Mouse (Mus musculus): ENCODE measurements at regions not wholly inside any gene's neighbourhood (a gene's known extent, or its start where the extent isn't known, plus 50 kb on each side); places are given as distances from the start of the nearest gene placed in this dataset.

DNA sequence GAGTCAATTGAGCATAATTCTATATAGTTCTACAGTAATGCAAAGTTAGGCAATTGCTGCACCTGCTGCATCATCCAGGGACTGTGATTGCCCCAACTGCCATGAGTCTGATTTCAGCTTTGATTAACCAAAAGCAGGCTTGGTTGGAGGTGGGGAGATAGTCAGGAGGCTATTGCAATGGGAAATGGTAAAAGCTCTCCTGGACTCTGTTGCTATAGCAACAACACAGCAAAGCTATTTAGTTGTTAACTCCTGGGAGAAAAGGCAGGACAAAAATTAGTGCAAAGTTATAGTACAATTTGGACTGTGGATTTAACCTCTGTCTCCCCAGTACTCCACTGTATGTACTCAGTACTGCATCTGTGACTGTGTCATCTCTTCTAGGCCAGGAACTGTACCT lies 51.7 kb upstream of the Rasgrf1 start:
- no peak for DNase-seq

DNA sequence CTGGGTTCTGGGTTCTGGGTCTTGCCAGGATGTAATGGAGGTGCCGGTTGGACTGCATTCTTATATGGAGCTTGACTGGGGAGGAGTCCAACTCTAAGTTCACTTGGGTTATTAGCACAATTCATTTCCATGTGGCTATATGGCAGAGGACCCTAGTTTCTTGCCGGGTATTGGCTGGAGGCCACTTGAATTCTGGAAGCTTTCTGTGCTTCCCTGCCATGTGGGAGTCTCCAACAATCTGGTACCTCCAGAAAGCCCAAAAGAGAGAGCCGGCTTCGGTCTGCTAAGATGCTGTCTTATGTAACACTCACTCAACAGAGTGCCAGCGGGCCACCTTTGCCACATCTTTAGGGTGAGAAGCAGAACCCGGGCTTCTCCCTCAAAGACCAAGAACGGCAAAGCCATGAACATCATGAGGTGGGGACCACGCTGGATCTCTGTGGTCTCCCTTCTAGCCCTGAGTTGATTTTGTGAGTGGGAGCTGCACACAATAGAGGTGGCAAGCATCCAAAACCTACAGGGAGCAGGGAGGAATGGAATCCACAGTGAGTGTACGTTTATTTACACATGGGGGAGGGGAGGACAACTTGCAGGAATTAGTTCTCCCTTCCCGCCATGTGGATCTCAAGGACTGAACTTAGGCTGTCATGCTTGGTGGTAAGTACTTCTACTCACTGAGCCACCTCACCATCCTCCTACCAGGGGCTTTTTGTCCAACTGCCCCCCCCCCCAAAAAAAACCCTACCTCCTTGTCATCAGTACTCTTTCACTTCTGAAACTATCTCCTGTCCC lies 59.0 kb upstream of the Rasgrf1 start:
- DNase-seq = peak; percentile 84

DNA sequence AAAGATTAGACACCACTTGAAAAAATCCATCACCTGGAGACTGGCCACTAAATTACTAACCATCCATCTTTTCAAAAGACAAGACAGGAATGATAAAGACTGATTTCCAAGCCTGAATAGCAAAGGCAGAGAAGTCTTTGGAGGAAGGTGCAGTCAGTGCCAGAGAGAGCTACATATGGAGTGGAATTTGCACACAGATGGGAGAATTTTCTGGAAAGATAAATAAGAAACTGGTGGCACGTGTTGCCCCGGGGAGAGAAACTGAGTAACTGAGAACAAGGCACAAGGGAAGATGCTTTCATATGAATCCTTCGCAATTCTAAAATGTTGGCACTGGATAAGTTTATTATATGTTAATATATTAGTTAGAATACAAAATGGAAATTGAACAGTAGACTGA lies 59.8 kb upstream of the Rasgrf1 start:
- no peak for DNase-seq

DNA sequence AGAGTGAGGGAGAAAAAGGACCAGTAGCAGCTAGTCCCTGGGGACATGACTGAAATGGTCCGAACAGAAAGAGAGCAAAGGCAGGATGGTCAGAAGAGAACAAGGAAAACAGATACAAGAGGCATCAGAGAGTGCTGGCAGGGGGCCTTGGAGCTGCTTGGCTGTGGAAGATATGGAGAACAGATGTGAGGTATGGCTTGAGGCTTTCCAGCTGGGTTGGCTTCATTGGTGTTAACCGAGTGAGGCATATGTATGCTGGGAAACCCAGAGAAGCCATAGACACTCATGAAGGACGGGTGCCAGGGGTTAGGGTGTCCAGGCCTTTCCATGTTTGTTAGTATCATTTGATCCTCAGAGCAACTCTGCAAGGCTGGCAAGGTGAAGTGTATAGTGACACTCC lies 61.1 kb upstream of the Rasgrf1 start:
- DNase-seq = no peak

DNA sequence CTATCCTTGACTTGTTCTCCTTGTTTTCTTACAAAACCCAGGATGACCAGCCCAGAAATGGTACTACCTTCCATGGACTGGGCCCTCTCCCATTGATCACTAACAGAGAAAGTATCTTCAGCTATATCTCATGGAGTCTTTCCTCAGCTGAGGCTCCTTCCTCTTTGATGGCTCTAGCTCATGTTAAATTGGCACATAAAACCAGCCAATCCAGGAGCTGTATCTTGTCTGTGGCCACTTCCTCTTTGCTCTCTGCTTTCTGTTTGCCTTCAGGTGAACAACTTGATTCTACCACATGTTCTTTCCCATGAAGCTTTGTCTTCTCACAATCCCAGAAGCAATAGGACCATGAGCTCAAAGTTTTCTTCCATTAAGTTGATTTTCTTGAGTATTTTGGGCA lies 62.7 kb upstream of the Rasgrf1 start:
- no peak for DNase-seq

DNA sequence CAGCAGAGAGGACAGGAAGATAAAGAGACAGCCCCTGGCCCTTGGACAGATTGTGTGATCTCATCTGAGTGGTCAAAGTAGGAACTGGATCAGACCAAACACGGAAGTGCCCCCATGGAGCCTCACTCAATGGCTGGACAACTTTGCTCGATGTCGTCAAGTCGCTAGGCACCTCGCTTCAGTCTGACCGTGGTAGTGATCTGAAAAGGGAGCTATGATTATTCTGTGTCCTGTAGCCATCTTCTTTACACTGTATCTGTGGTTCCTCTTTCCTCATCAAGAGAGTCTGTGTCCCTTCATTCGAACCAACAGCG lies 67.0 kb upstream of the Rasgrf1 start:
- DNase-seq = no peak

DNA sequence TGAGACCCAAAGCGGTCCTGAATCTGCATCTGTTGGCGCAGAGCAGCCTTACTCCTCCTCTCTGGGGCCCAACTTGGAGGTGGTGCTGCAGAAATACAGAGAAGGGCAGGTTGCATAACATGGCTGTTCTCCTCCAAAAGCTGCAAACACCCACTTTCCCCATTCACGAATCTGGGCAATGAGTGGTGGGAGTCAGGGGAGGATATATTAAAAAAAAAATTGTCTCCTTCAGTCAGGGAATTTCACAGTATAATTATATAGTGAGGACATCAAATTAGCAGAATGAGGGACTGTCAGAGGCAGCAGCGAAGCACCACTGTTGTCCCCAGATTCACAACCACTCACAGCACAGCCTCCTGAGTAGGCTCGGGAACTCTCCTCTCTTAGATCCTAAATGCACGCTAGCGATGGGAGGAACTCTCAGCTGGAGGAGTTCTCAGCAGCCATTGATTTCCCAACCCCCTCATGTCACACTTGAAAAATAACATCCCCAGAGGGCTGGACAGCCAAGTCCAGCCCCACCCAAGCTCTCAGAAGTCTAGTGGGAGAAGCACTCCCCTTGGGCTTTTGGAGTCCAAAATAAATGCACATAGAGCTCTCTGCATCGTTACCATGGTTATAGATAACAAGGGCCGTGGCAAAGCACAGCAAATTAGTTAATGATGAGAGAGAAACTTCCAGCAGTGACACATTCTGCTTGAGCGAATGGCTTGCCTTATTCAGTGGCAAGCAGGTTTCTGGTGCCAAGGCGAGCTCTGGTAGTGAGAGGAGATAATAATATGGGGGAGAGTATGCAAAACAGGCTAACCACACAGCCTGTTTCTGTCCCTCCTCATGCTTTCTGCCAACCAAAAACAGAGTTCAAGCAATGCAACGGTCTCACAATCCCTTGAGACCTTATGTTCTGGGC lies 67.6 kb upstream of the Rasgrf1 start:
- DNase-seq = no peak

DNA sequence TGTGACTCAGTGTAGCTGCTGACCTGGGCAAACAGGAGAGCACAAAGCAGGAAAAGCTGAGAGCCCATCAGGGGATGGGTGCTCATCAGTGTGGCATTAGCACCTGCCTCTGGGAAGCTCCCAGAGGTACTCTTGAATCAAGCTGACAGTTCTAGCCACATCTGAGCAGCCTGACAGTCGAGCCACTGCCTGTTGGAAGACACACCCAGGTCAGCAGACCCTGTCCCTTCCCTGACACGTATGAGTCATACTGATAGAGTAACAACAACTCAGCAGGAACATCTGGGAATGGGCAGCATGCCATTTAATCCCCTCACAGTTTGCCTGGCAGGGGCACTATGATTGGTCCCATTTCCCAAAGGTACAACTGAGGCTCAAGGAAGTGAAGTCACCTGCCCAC lies 68.3 kb upstream of the Rasgrf1 start:
- DNase-seq = no peak

DNA sequence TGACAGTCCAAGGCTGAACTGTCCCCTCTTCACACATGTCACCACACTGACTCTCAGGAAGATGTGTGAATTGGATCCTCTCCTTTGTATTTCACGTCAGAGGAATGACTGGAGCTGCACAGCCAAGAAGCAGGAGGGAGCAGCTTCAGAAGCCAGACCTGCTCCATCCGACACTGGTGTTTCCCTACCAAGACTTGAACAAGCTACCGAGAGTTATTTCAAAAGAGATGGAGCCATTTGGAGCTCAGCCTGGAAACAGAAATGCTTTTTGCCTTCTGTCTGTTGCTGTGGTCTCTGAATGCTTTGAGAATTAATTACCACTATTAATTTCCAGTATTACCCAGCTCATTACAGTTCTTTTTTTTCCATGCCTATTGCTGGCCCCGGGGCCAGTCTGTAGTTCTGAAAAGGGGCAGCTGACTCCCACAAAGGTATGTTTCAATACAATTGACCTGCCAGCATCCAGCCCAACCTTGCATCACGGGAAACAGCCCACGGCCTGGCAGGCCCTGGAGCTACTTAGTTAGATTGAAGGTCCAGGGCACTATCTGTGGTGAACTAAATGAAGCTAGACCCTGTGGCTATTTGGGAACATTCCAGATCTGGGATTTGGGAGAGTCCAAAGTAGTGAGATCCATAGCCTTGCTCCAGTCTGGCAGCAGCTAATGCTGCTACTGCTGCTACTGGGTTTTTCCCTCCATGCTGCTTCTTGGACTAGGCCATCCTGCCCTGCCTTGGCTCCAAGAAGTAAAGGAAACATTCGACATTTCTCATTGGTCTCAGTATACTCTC lies 73.1 kb upstream of the Rasgrf1 start:
- DNase-seq = no peak

DNA sequence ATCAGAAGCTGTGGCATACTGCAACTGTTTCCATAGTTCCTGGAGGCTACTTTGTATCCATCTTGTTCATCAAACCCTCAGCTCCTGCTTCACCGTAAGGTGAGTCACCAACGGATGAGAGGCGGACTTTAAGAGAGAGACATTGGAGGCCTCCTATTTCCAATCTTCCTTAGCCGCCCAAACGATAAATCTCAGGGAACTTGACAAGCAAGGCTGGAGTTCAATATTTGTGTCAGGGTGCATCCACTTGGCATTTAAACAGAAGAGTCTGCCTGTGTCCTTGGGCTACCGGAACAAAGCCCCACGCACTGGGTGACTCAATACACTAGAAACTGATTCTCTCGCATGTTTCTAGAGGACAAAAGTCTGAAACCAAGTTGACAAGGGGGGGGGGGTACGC lies 76.1 kb upstream of the Rasgrf1 start:
- no peak for DNase-seq

DNA sequence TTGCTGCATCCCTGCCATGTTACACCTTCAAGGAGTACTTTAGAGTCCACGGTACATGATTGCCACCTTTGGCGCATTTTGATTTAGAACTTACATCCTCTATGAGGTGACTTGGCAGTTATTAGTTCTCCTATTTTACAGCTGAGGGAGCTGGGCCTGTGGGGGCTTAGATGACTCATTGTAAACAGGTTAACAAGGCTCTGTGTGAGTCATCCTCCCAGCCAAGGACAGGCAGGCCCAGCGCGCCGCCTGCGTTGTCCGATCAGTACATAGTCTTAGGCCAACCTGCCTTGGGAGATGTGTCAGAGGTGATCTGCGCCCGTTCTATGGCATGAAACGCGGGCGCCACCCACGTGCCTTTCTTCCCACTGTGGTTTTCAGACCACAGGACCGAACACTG lies 77.9 kb upstream of the Rasgrf1 start:
- no peak for DNase-seq

DNA sequence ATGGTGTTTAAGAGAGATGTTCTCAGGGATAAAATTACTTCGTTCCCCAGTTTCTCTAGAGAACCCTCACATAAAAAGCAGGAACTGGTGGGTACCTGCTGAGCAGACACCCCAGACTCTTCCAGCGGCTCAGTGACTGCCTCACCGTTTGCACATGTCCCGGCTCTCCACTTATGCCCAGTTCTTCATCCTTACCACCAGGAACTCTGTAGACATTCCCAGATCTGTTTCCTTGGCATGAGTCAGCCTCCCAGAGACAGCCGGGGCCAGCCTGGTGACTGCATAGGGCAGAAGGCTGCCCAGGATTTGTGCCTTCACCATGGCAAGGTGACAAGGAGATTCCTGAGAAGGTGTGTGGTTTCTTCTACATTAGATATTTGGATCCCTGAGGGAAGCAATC lies 81.6 kb upstream of the Rasgrf1 start:
- no peak for DNase-seq

DNA sequence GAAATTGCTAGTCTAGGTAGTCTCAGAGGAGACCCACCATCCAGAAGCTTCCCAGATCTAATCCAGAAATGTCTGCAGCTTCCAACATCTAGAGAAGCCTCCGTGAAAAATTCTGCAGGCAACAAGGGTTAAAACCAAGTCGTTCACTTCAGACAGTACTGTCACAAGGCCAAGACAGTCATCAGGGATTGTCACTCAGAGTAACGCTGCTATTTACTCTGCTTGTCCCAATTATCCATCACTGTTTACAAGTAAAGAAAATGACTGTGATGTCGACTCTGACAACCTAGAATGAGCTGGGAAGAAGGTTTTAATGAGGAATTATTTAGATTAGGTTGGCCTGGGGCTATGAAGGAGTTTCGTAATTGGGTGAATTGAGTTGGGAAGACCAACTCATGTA lies 82.1 kb upstream of the Rasgrf1 start:
- DNase-seq = no peak

DNA sequence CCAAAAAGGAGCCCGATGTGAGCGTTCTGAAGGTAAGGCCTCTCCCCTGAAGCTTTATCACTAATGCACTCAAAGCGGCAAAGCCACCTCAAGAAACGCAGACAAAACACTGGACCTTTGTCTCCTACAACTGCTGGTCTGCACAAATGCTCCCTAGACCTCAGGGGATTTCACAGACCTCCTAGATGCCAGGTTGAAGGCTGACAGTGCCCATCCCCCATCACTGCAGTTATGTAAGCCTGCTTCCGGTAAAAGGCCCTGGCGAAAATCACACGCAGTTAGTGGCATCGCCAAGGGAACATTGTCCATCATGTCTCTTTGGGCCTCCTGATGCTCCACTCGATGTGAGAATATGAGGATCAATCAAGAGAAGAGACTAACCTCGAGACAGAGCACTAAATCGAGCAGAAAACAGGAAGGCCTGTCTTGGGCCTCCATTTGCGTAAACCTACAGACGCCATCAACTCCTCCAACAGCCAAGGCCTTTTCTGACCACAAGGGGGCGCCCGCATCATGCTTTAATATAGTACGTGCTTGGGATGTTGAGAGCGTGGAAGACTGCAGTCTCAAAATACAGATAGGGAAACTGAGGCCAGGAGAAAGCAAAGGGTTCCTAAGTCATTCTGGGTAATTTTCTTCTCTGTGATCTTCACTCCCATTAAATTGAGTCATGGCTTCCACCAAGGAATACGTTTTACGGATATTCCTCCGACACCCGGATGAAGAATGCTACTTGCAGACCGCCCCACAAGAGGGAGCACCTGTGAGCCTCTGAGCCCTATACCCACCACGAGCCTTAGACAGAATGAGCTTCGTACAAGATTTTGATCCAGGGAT lies 82.8 kb upstream of the Rasgrf1 start:
- peak; percentile 94 for DNase-seq

DNA sequence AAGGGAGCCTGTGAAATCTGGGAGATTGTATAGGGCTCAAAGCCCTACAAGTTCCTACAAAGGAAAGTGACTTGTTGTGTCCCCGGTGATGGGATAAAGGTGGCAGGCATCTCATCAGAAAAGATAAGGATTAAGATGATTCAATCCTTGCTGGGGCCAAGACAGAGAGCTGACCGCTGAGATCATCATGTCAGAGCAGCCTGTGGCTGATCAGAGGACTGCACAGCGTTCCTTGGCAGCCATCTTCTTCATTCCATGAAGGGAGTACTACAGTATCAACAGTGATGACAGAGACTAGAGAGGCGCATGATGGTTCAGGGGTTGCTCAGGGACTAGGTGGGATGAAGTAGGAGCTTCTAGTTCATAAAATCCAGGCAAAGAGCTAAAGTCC lies 83.6 kb upstream of the Ankrd34c start:
- DNase-seq = no peak

DNA sequence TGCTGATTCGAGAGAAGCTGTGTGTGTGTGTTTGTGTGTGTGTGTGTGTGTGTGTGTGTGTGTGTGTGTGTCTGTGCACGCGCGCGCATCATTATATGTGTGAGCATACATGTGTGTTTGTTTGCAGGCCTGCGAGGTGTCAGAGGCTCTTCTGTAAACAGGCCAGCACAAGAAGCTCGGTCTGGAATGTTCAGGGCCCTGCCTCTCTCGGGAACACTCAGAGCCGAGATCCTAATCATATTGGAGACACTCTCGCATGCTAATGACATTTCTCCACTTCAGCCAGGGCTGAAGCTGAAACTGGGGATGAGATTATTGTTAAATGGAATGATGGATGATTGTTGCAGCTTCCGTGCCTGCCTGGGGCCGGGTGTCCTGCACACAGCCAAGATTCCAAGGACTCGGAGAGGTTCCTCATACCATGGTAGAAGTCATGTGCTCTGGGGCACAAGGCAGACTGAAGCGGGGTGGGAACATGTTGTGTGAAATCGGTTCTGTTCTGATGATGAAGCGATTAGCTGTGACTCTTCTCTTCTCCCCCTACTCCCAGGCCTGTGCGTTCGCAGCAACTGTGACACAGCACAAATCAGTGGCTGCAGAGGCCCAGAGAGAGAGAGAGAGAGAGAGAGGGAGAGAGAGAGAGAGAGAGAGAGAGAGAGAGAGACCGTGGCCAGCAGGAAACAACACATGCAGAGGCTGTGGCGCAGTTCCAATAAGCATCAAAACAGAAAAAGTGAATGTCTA lies 83.0 kb upstream of the Ankrd34c start:
- no peak for DNase-seq

DNA sequence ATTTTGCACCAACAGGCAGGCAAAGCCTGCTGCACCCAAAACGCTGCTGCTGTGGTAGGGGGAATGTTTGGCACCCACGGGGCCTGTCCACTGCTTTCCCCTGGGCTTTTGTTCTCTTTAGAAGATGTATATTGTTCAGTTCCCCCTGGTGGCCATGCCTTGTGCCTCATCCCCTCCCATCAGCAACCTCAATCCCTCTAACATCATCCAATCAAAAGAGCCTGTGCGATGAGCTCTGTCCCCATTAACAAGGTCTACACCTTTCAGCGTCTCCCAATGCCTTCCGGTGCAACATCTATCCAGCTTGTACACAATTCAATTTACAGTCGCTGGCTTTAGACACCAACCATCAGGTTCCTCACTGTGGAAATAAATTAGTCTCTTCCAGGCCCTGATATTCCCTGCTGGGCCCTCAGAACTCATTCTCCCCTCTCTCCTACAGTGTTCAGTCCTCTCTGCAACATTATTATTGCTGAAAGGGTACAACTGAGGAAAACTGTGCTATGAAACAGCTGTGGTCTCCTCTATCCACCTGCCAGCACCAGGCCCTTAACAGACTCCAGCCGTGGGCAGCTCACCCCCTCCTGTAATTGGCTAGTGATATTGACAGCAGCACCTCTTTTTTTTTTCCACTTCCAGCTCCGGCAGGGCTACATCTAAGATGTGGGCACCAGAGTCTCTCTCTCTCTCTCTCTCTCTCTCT lies 75.5 kb upstream of the Ankrd34c start:
- no peak for DNase-seq

DNA sequence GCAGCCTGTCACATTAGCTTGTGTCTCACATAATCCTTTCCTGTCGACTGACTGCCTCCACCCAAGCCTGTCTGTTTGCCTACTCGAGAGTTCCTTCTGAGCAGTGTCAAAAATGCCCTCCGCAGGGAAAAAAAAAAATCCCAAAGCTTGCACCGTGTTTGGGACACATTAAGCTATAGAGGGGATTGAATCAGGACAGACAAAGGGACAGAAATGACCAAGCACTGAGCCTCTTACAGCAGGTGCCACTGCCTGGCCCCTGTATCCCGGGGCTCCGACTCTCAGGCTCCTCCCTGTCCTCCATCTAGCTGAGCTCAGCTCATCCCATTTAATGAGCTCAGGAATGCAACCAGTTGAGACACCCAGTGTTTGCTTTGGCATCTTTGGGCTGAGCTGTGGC lies 69.1 kb upstream of the Ankrd34c start:
- DNase-seq = no peak

DNA sequence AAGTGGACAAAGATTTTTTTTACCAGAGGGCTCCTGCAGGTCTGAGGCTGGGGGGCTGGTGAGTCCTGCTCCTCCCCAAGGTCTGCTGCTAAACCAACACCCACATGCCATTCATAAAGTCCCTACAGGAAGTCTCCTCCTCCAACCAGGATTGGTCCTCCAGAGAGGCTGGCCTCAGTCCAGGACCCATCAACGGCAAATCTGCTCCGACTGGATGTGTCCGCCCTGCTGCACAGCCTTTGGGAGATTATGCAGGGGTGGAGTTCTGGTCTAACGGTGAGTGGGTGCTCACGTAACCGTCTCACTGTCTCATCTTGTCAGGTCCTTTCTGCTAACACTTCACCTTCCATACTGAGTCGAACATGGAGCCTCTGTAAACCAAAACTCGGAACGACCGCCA lies 64.4 kb upstream of the Ankrd34c start:
- DNase-seq = no peak

DNA sequence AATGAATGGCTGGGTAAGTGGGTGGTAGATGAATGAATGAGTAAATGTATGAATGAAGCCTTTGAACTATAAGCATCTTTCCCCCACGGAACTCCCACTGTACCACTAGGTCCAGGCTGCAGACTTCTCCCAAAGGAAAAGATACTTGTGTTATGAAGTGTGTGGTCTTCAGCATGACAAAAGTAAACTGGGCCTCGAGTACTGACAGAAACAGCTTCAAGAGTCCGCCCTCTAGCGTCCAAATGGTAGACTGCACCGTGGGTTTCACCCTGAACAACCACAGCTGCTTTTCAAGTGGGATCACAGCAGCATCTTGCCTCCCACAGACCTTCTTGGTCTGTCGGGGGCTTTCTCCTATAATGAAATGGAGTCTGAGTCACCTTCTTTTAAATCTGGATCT lies 54.7 kb upstream of the Ankrd34c start:
- peak; percentile 45 for DNase-seq

DNA sequence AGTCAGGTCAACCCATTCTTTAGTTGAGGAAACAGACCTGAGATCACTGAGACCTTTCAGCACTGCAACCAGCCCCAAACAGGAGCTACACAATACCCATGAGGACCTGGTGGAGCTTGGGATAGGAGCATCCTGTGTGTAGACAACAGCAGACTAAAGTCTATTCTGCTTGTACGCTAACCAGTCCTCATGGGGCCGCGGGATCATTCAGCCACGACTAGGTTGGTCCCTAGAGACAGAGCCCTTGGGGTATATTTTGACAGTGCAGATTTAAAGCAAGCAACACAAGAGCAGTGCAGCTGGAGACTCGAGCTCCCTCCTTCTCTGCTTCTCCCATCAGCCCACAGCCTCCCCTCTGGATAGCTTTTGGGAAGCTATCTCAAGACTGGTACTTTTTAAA lies 51.7 kb upstream of the Ankrd34c start:
- DNase-seq = no peak
